Mouse (Mus musculus): Measurements from ENCODE around the gene Dixdc1. TPM values are rescaled to one million over a fixed set of nuclear protein-coding genes. Genes with fewer than 3 reads are reported as not detected.

Dixdc1 gene
- total RNA-seq, 2 experiments from 2014 or later, result 2.1 to 4.7 TPM

GRCm38 (mm10) chr9:50700921-50701691, 38.2 kb downstream of the Dixdc1 start:
- peak; percentile 69 for DNase-seq (ENCODE audit: low spot score)

- DNase-seq (ENCODE audit: low spot score), result peak; percentile 27
These were observed 40.6 kb downstream of the Dixdc1 start for GRCm38 (mm10) chr9:50698418-50699409.

GRCm38 (mm10) chr9:50697706-50698041, 41.6 kb downstream of the Dixdc1 start:
- DNase-seq (ENCODE audit: low spot score), result peak; percentile 82

GRCm38 (mm10) chr9:50696851-50697705, 42.2 kb downstream of the Dixdc1 start:
- DNase-seq (ENCODE audit: low spot score), result no peak

- DNase-seq (ENCODE audit: low spot score), result no peak
These were observed 44.2 kb downstream of the Dixdc1 start for GRCm38 (mm10) chr9:50695153-50695552.

GRCm38 (mm10) chr9:50693631-50694030, 45.7 kb downstream of the Dixdc1 start:
- DNase-seq (ENCODE audit: low spot score), result peak; percentile 34

- no peak for DNase-seq (ENCODE audit: low spot score)
These were observed 46.4 kb downstream of the Dixdc1 start for GRCm38 (mm10) chr9:50692626-50693580.

- no peak for DNase-seq (ENCODE audit: low spot score)
These were observed 52.3 kb downstream of the Dixdc1 start for GRCm38 (mm10) chr9:50686866-50687652.

- DNase-seq (ENCODE audit: low spot score), result no peak
These were observed 57.6 kb downstream of the Dixdc1 start for GRCm38 (mm10) chr9:50681727-50682126.

GRCm38 (mm10) chr9:50679406-50679805, 59.9 kb downstream of the Dixdc1 start:
- no peak for DNase-seq (ENCODE audit: low spot score)

GRCm38 (mm10) chr9:50674771-50675170, 64.5 kb downstream of the Dixdc1 start:
- no peak for DNase-seq (ENCODE audit: low spot score)

GRCm38 (mm10) chr9:50670690-50671089, 68.6 kb downstream of the Dixdc1 start:
- peak; percentile 58 for DNase-seq (ENCODE audit: low spot score)

GRCm38 (mm10) chr9:50667579-50668498, 71.5 kb downstream of the Dixdc1 start:
- DNase-seq (ENCODE audit: low spot score), result no peak

GRCm38 (mm10) chr9:50666442-50666841, 72.9 kb downstream of the Dixdc1 start:
- no peak for DNase-seq (ENCODE audit: low spot score)

- no peak for DNase-seq (ENCODE audit: low spot score)
These were observed 74.5 kb downstream of the Dixdc1 start for GRCm38 (mm10) chr9:50664826-50665225.

GRCm38 (mm10) chr9:50660431-50660830, 78.9 kb downstream of the Dixdc1 start:
- DNase-seq (ENCODE audit: low spot score), result peak; percentile 31

GRCm38 (mm10) chr9:50659392-50660217, 79.7 kb downstream of the Dixdc1 start, which contains the start of gene Dlat:
Gene Dlat (minus strand): TSS chr9:50659780.
- DNase-seq (ENCODE audit: low spot score), result peak; percentile 91

Measured in gastrocnemius, adult 18-20 months (tissue).